Mouse (Mus musculus): ENCODE data around the gene Vps50. TPM values are rescaled to one million over a fixed set of nuclear protein-coding genes. Genes with fewer than 3 reads are reported as not detected.
"Not testable (repeated sequence)": the region's sequence is repeated elsewhere in the genome, so short reads cannot be mapped to it uniquely, and the experiment has no call there.

Vps50 gene
- total RNA-seq, 2 experiments from 2014 or later = 6.2 to 8.6 TPM

DNA sequence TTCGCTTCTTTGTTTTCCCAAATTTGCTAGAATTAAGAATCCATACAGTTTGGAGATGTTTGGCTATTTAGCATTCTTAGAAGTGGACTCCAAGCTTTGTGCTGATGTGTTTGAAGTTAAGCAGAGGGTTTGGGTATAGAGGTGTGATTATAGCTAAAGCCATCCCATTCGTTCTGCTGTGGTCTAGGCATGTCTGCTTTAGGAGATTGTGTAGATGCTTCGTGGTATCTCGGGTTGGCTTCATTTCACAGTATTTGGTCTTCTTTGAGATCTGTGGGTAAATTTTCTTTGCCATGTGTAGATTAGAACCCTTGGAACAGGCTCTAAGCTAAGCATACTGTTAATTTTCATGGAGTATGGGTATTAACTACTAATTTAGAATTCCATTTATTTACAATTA, 30.0 kb downstream of the Vps50 start:
- ATAC-seq (replicated peaks; ENCODE audit: low FRiP score, poor library complexity, severe bottlenecking) = no peak

- ATAC-seq (replicated peaks; ENCODE audit: low FRiP score, poor library complexity, severe bottlenecking) = no peak
These were observed 33.3 kb downstream of the Vps50 start for GRCm38 (mm10) chr6:3531445-3531844.

DNA sequence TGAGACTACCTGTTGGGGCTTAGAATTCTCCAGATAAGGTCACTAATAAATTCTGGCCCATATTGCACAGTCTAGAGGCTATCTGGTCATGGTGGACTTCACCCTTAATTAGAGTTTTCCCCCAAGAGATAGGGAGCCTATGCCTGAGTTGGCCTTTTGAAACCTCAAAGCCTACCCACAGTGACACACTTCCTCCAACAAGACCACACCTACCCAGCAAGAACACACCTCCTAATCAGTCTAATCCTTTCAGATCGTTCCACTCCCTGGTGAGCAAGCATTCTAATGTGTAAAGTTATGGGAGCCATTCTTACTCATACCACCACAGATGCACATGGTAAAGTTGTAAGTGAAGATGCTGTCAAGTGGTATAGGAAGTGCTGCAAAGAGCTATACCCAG, 37.9 kb downstream of the Vps50 start:
- ATAC-seq (replicated peaks; ENCODE audit: low FRiP score, poor library complexity, severe bottlenecking) = no peak

- ATAC-seq (replicated peaks; ENCODE audit: low FRiP score, poor library complexity, severe bottlenecking) = no peak
These were observed 41.3 kb downstream of the Vps50 start for GRCm38 (mm10) chr6:3539470-3539869.

GRCm38 (mm10) chr6:3543862-3544261, 45.7 kb downstream of the Vps50 start:
- ATAC-seq (replicated peaks; ENCODE audit: low FRiP score, poor library complexity, severe bottlenecking) = no peak

- ATAC-seq (replicated peaks; ENCODE audit: low FRiP score, poor library complexity, severe bottlenecking) = no peak
These were observed 46.8 kb downstream of the Vps50 start for GRCm38 (mm10) chr6:3544970-3545369.

DNA sequence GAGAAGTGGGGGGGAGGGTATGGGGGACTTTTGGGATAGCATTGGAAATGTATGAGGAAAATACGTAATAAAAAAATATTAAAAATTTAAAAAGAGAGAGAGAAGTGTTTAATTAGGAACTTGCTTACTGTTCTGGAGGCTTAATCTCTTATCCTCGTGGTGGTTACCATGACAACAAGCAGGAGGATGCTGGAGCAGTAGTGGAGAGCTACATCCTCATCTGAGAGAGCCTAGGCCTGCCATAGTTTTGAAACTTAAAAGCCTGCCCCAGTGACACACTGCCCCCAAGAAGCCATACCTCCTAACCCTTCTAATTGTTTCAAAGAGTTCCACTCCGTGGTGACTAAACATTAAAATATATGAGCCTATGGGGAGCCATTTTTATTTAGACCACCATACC, 50.8 kb downstream of the Vps50 start:
- ATAC-seq (replicated peaks; ENCODE audit: low FRiP score, poor library complexity, severe bottlenecking) = no peak

GRCm38 (mm10) chr6:3549992-3550391, 51.8 kb downstream of the Vps50 start:
- ATAC-seq (replicated peaks; ENCODE audit: low FRiP score, poor library complexity, severe bottlenecking) = no peak

GRCm38 (mm10) chr6:3552681-3553080, 54.5 kb downstream of the Vps50 start:
- ATAC-seq (replicated peaks; ENCODE audit: low FRiP score, poor library complexity, severe bottlenecking) = not testable (repeated sequence)

- no peak for ATAC-seq (replicated peaks; ENCODE audit: low FRiP score, poor library complexity, severe bottlenecking)
These were observed 59.0 kb downstream of the Vps50 start for GRCm38 (mm10) chr6:3557177-3557576.

DNA sequence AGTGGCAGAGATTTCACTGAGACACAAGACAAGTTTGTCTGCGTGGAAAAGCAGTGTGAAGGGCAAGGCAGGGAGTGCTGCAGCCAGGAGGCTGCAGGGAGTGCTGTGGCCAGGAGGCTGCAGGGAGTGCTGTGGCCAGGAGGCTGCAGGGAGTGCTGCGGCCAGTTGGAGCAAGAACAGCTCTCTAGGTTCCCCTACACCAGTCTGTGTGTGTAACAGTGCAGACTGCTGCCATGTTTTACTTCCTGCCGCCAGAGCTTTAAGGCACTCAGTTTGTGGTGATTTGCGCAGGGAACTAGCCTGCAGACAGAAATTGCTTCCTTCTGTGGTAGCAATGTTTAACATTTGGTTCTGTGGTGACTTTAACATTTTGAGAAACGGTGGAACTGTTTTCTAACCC, 61.8 kb downstream of the Vps50 start:
- ATAC-seq (replicated peaks; ENCODE audit: low FRiP score, poor library complexity, severe bottlenecking) = no peak

- ATAC-seq (replicated peaks; ENCODE audit: low FRiP score, poor library complexity, severe bottlenecking) = no peak
These were observed 64.1 kb downstream of the Vps50 start for GRCm38 (mm10) chr6:3562301-3562700.

- not testable (repeated sequence) for ATAC-seq (replicated peaks; ENCODE audit: low FRiP score, poor library complexity, severe bottlenecking)
These were observed 65.9 kb downstream of the Vps50 start for GRCm38 (mm10) chr6:3564118-3564517.

DNA sequence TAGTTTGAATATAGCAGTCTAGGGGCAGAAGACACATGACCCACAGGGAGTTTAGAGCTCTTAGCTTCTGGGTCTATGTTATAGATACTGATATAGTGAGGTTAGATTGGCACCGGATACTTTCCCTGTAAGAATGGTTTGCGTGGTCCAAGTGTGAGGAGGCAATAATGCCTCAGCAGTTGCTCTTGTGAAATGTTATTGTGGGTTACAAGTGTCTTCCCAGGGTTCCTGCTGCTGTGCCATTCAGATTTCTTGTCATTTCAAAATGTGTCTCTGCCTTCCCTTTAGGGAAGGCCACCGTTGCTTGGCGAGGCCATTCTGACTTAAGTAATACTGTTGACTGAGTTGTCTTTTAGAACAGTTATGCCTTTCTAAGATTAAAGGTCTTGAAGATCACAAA, 66.8 kb downstream of the Vps50 start:
- ATAC-seq (replicated peaks; ENCODE audit: low FRiP score, poor library complexity, severe bottlenecking) = no peak

DNA sequence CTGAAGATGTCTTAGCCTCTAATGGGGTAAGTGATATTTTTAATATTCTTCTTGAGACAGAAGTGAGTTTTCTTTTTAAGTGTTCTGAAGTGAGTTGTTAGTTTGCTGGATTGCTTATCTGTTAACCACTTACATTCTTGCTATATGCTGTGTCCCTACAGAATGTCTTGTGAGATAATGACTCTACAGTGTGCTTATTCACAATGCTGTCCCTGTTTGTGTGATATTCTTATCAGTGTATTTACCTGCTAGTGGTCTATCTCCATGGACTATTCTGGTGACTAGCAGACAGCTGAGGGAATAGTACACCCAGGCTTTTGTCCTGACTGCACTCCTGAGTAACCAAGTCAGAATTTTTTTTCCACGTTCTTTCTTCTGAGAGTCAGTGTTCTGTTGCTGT, 67.5 kb downstream of the Vps50 start:
- peak; percentile 59 for ATAC-seq (replicated peaks; ENCODE audit: low FRiP score, poor library complexity, severe bottlenecking)

DNA sequence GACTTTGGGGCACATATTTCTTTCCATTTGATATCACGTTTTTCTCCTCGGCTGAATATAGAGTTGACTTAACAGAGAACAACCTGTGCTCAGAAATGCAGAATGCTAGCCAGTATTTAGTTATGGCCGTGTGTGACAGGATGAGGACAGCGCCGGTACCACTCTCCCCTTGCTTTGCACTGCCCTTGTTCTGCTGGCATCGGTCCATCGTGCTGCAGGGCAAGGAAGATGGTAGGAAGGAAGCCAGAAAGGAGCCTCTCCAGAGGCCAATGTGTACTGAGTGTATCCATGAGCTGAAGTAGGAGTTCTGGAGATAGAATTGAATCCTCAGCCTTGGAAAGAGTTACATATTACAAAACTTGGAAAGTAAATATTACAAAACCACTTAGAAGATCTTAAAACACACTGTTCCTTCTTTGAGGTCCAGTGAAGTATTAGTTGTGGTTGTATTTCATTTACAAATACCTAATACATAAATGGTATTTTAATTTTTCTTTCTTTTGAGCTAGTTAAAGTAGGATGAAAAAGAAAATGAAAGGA, 69.0 kb downstream of the Vps50 start:
- ATAC-seq (replicated peaks; ENCODE audit: low FRiP score, poor library complexity, severe bottlenecking) = no peak

DNA sequence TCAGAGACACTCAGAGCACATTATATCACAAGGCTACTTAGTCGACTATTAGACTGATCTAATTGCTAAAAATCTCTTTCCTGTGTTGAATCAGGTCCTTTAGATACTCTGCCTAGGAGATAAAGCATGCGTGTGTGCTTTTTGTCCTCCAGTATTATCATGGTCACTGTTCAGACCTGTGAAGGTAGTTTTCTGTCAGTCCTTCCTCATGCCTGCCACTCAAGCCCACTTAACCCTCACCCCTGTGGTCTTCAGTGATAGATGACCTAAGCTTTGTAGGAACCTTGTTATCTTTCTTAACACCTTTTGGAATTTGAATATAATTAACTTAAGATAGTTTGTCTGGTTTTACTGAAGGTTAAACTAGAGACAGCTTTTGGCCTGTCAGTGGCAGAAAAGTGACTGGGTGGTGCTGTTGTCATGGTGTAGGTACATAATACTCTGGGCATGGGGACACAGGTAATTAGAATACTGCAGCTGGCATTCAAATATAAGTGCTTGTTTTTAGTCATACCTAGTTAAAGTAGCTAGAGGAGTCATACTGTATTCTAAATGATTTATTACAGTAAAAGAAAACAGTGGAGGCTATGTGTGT, 74.1 kb downstream of the Vps50 start:
- no peak for ATAC-seq (replicated peaks; ENCODE audit: low FRiP score, poor library complexity, severe bottlenecking)

DNA sequence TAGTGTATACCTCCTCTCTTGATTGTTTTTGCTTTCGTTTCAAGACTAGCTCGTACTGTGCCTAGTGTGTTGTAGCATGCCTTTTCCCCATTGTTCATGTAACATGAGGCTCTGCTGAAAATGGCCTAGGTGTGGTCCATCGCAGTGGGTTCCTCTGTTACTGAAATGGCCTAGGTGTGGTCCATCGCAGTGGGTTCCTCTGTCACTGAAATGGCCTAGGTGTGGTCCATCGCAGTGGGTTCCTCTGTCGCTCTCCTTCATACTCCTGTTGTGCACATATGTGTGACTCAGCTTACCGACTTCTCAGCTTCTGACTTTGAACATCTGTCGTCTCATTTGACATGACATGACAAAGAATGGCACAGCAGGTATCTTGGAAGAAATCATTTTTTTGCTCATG, 75.6 kb downstream of the Vps50 start:
- ATAC-seq (replicated peaks; ENCODE audit: low FRiP score, poor library complexity, severe bottlenecking) = no peak

DNA sequence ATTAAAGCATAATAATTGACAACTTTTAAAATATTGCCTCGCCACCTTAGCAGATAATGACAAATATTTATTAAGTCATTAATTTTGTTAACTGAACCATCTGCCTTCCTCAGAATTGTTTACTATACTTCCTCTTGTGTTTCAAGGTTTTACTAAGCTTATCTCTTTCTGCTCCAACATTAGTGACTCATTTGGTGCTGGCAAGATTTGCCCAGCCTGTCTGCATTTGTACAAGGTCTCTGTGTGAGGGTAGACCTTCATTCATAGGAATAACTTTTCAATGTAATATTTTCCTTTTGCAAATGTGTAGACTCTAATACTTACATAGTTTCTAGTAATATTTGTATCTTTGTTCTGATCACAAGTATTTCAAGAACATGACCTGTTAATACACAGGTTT, 87.2 kb downstream of the Vps50 start:
- ATAC-seq (replicated peaks; ENCODE audit: low FRiP score, poor library complexity, severe bottlenecking) = no peak

GRCm38 (mm10) chr6:3590289-3590904, 92.2 kb downstream of the Vps50 start:
- no peak for ATAC-seq (replicated peaks; ENCODE audit: low FRiP score, poor library complexity, severe bottlenecking)

DNA sequence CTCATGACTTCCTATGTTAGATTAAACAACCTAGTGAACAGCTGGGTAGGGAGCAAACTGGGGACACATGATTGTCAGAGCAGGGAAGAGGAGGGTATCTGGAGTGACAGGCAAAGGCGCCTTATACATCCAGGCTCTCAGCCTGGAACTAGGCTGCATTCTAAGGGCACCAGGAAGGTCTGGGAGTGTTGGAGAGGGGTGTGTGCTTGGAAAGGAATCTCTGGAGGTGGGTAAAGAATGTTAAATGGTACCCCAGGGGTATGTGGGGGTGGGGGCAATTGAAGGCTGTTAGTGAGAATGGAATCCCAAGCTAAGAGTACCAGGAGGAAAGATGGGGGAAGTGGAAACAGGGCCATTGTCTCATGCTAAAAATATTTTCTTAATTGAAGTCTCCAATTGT, 96.1 kb downstream of the Vps50 start:
- ATAC-seq (replicated peaks; ENCODE audit: low FRiP score, poor library complexity, severe bottlenecking) = no peak

GRCm38 (mm10) chr6:3612827-3613226, 114.6 kb downstream of the Vps50 start:
- no peak for ATAC-seq (replicated peaks; ENCODE audit: low FRiP score, poor library complexity, severe bottlenecking)
